Mouse (Mus musculus) embryonic facial prominence, embryonic 14.5 days (tissue): Measurements from ENCODE around the gene Mn1. TPM values are rescaled to one million over a fixed set of nuclear protein-coding genes. Genes with fewer than 3 reads are reported as not detected.

Experiments
- ATAC-seq: fragments of 200-750 bp; cut with Nextera tagmentation; 2 replicates; pipeline ENCODE4 v1.8.0; 2017; ENCODE audit warnings: low read depth, moderate number of reproducible peaks, moderate TSS enrichment
- DNase-seq: peaks from one replicate; pipeline ENCODE4 v3.0.0-alpha.2; 2015; ENCODE audit warnings: low spot score
- H3K27ac ChIP-seq: fragments of 300-500 bp; sonication (generic); replicated peaks from 2 replicates; pipeline ENCODE4 v1.5.1; 2014; ENCODE audit warnings: low read depth, mild to moderate bottlenecking, low read length, moderate library complexity
- H3K27me3 ChIP-seq: fragments of 300-500 bp; sonication (generic); replicated peaks from 2 replicates; pipeline ENCODE4 v1.6.1; 2014; ENCODE audit warnings: low read length; ENCODE audit not compliant: control insufficient read depth, insufficient read depth
- H3K36me3 ChIP-seq: fragments of 300-500 bp; sonication (generic); 2 replicates; pipeline ENCODE4 v1.6.1; 2014; ENCODE audit warnings: low read length, mixed read lengths; ENCODE audit not compliant: control insufficient read depth, insufficient read depth
- H3K4me1 ChIP-seq: fragments of 300-500 bp; sonication (generic); 2 replicates; pipeline ENCODE4 v1.6.1; 2014; ENCODE audit warnings: antibody characterized with exemption, low read length; ENCODE audit not compliant: control insufficient read depth, insufficient read depth
- H3K4me2 ChIP-seq: fragments of 300-500 bp; sonication (generic); 2 replicates; pipeline ENCODE4 v1.6.1; 2014; ENCODE audit warnings: low read depth, mild to moderate bottlenecking, low read length, moderate library complexity, mixed read lengths
- H3K4me3 ChIP-seq: fragments of 300-500 bp; sonication (generic); 2 replicates; pipeline ENCODE4 v1.5.1; 2014; ENCODE audit warnings: low read depth, mild to moderate bottlenecking, low read length
- H3K9ac ChIP-seq: fragments of 300-500 bp; sonication (generic); 2 replicates; pipeline ENCODE4 v1.6.1; 2014; ENCODE audit warnings: low read depth, mild to moderate bottlenecking, low read length, moderate library complexity, mixed read lengths
- H3K9me3 ChIP-seq: fragments of 300-500 bp; sonication (generic); 2 replicates; pipeline ENCODE4 v1.6.1; 2016; ENCODE audit warnings: low read length; ENCODE audit not compliant: control insufficient read depth
- WGBS: fragments of 180-500 bp; shearing (Covaris S2); extraction: QIAGEN DNeasy Blood & Tissue Kit; methylation state at CpG from one replicate; pipeline ENCODE4 v1.1.7; 2014; 5-methylcytosine and 5-hydroxymethylcytosine counted together
- polyA plus RNA-seq: library from polyadenylated mRNA; unstranded; fragments of >200 nt; fragmentation: Nextera tagmentation; extraction: Ambion mirVana; gene quantifications from 2 replicates; pipeline ENCODE4 v1.2.1, GENCODE M21; 2014

The Mn1 gene
- polyA plus RNA-seq, 1 experiment from 2014 or later = 29.1 TPM

DNA sequence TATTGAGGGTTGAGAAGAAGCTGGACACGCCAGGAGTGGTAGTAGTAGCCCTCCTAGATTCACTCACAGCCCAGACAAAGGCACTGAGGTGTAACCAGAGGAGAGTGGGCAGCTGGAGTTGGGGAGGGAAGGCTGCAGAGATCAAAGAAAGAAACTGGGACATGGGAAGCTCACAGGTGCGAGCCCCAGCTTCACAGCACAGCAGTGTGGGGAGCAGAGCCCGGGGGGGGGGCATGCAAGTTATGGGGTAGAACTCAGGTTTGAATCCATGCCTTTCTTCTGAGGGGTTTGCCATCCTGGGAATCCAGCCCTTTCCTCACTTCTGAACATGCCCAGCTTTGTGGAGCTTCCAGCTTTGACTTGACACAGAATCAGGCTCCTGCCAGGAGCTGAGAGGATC lies 82.9 kb downstream of the Mn1 start:
- no peaks in the 10 kb centered on the region for H3K36me3 ChIP-seq
- peaks cover 13% of the 10 kb centered on the region for H3K4me1 ChIP-seq
- H3K4me3 ChIP-seq = no peak overlapping the region
- no peak overlapping the region for H3K9ac ChIP-seq
- ATAC-seq = no peak
- WGBS = 69% methylated on average over 3 of the region's 3 CpGs
- DNase-seq = no peak
- no peaks in the 10 kb centered on the region for H3K9me3 ChIP-seq
- no peak overlapping the region for H3K27ac ChIP-seq
- no peak overlapping the region for H3K4me2 ChIP-seq
- no peaks in the 10 kb centered on the region for H3K27me3 ChIP-seq

GRCm38 (mm10) chr5:111501691-111502441 lies 84.7 kb downstream of the Mn1 start:
- no peak overlapping the region for H3K27ac ChIP-seq
- no peak overlapping the region for H3K4me2 ChIP-seq
- peaks cover 9% of the 10 kb centered on the region for H3K4me1 ChIP-seq
- ATAC-seq (no peak), DNase-seq (no peak)
- H3K27me3 ChIP-seq = no peaks in the 10 kb centered on the region
- no peaks in the 10 kb centered on the region for H3K36me3 ChIP-seq
- no peaks in the 10 kb centered on the region for H3K9me3 ChIP-seq
- H3K9ac ChIP-seq = no peak overlapping the region
- H3K4me3 ChIP-seq = no peak overlapping the region
- 68% methylated on average over 13 of the region's 13 CpGs for WGBS

DNA sequence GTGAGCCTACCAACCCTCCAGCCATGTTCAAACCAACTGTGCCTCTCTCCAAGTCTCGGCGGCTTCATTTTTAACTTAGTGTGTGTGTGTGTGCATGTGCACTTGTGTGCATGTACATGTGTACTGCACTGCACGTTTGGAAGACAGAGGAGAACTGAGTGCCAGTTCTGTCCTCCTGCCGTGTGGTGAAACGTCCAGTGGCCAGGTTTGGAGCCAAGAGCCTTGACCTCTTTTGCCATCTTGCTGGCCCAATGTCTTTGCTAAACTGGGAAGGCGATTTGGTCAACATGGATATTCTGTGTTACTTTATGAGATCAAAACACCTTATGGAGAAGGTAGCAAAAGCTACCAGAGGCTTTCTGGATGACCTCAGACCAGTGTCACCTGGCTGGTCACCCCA lies 88.1 kb downstream of the Mn1 start:
- ATAC-seq = no peak
- no peak overlapping the region for H3K9ac ChIP-seq
- no peaks in the 10 kb centered on the region for H3K27me3 ChIP-seq
- H3K36me3 ChIP-seq = no peaks in the 10 kb centered on the region
- no peak overlapping the region for H3K27ac ChIP-seq
- H3K4me3 ChIP-seq = no peak overlapping the region
- H3K4me2 ChIP-seq = no peak overlapping the region
- peaks cover 11% of the 10 kb centered on the region; the same call in 1 of the 2 replicates for H3K4me1 ChIP-seq
- no peak for DNase-seq
- WGBS = 98% methylated on average over 6 of the region's 6 CpGs
- no peaks in the 10 kb centered on the region for H3K9me3 ChIP-seq

GRCm38 (mm10) chr5:111505824-111506223 lies 88.7 kb downstream of the Mn1 start:
- Histone ChIP-seq H3K9ac (no peak overlapping the region), H3K27me3 (no peaks in the 10 kb centered on the region), H3K9me3 (no peaks in the 10 kb centered on the region), H3K4me2 (no peak overlapping the region), H3K4me1 (peaks cover 11% of the 10 kb centered on the region; the same call in 1 of the 2 replicates), H3K36me3 (no peaks in the 10 kb centered on the region), H3K4me3 (no peak overlapping the region), H3K27ac (no peak overlapping the region)
- ATAC-seq (no peak), DNase-seq (no peak)
- WGBS = 87% methylated on average over 6 of the region's 6 CpGs

DNA sequence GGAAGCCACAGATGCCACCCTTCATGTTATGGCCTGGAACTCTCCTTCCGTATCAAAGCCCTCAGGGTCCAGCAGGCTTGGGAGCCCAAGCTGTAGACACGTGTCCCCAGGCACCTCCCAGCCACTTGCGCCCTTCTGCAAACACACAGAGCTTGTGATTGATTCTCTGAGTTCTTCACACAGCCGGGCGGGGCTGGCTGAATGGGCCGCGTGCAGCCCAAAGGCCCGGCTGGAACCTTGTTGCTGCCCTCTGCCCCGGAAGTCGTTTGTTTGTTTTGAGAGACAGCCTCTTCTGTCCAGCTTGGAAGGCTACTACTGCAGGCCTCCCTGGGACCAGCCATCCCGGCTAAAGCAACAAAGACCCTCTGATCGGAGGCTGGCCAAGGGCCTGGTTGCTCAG lies 89.2 kb downstream of the Mn1 start:
- H3K4me2 ChIP-seq = no peak overlapping the region
- H3K27me3 ChIP-seq = no peaks in the 10 kb centered on the region
- no peaks in the 10 kb centered on the region for H3K36me3 ChIP-seq
- no peak overlapping the region for H3K27ac ChIP-seq
- DNase-seq (no peak), ATAC-seq (no peak)
- no peak overlapping the region for H3K4me3 ChIP-seq
- H3K9ac ChIP-seq = no peak overlapping the region
- peaks cover 11% of the 10 kb centered on the region; the same call in 1 of the 2 replicates for H3K4me1 ChIP-seq
- WGBS = 23% methylated on average over 12 of the region's 12 CpGs
- no peaks in the 10 kb centered on the region for H3K9me3 ChIP-seq

Other genes starting within 250 kb of the Mn1 start
- gene Pitpnb, start 86.6 kb upstream of the Mn1 start, polyA plus RNA-seq = 99.7 and 102 TPM in 2 replicates